Mouse (Mus musculus): ENCODE data around the gene Whrn. TPM values are rescaled to one million over a fixed set of nuclear protein-coding genes. Genes with fewer than 3 reads are reported as not detected.
A peak's percentile ranks its signal among the peaks of the same experiment; 100 is the strongest.

The Whrn gene
- polyA plus RNA-seq, 1 experiment from 2014 or later: 5.6 TPM

DNA sequence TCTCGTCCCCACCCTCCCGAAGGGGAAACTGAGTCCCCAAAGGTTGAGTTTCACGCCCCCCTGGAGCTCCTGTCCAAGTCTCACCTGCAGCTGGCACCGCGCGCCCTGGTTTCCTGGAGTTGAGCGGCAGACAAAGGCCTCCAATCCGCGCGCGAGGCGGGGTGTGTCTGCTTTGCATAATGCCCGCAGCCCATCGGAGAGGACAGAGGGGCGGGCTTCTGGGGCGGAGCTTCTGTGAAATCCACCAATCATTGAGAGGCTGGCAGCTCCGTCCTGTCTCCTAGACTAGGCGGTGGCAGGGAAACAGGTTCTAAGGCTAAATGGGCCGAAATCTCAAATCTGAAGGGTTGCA, 85.2 kb downstream of the Whrn start:
- Histone ChIP-seq H3K27ac (peak overlapping the region; percentile 41; the same call in 1 of the 2 replicates), H3K4me1 (replicated peaks) (peaks cover 36% of the 10 kb centered on the region), H3K27me3 (0 out of 2 replicates have a peak, but pooled peaks cover 4% of the 10 kb centered on the region), H3K9ac (peak overlapping the region; percentile 73), H3K4me2 (peak overlapping the region; percentile 96), H3K36me3 (no peaks in the 10 kb centered on the region; the same call in 1 of the 2 replicates), H3K4me3 (peak overlapping the region; percentile 59), H3K9me3 (no peaks in the 10 kb centered on the region)
- WGBS: under 1% methylated on average over 19 of the region's 19 CpGs
- peak; percentile 92 for ATAC-seq (ENCODE audit: low FRiP score)

DNA sequence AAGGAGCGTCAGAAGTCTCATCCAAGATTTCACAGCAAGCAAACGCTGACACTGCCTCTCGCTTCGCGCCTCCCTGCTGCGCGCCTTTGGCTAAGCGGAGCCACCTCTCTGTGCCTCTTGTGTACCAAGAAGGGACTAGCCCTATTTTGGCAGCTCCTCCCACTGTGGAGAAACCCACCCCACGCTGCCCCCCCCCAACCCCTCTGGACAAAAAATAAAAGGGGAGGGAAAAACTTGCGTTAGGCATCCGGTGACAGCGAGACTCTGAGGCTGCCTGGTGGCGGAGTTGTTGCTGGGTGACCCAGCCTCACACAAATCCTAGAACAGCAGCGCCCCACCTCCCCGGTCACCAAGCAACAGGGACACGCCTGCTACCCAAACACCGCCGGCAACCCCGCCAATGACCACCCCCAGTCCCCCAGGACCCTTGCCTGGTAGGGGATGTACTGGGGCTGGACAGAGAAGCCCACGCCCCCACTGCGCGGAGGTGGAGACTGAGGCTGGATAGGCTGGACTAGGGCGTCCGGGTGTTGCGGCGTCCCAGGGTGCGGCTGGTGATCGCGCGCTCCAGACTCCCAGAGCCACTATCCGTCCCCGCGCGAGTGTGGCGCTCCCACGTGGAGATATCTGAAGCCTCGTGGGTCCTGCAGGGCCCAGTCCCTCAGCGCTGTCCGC, 85.7 kb downstream of the Whrn start:
- H3K4me1 ChIP-seq (replicated peaks): peaks cover 41% of the 10 kb centered on the region
- H3K36me3 ChIP-seq: no peaks in the 10 kb centered on the region
- peak overlapping the region; percentile 59 for H3K4me3 ChIP-seq
- H3K9me3 ChIP-seq: no peaks in the 10 kb centered on the region
- under 1% methylated on average over 39 of the region's 39 CpGs for WGBS
- H3K27me3 ChIP-seq: 0 out of 2 replicates have a peak, but pooled peaks cover 4% of the 10 kb centered on the region
- peak overlapping the region; percentile 58 for H3K27ac ChIP-seq
- H3K9ac ChIP-seq: peak overlapping the region; percentile 73
- H3K4me2 ChIP-seq: peak overlapping the region; percentile 96
- ATAC-seq (ENCODE audit: low FRiP score): peak; percentile 78

DNA sequence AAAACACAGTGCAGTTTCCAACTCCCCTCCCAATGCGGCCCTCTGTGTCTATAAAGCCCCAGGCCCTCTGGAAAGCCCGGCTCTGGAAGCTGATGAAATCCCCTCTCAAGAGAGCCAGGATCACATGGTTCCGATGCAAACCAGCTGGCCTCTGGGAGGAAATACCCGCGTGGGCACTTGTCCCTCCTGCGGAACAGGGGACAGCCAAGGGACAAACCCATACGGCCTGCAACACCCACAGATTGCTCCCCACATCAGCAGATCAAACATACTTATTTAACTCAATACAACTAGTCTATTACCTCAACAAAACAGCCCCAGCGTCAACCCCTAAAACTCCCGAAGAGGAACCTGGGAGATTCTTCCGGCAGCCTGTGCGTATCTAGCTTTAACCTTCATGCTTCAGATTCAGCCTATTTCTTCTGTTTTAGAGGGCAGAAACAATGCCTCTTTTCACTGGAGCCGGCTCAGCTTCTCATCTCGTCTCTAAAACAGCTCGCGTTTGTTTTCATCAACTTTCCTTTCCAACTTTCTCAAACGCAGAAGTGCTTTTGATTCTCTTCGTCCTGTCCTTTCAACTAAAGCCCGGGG, 86.4 kb downstream of the Whrn start:
- ATAC-seq (ENCODE audit: low FRiP score): no peak
- 1% methylated on average over 18 of the region's 18 CpGs for WGBS

DNA sequence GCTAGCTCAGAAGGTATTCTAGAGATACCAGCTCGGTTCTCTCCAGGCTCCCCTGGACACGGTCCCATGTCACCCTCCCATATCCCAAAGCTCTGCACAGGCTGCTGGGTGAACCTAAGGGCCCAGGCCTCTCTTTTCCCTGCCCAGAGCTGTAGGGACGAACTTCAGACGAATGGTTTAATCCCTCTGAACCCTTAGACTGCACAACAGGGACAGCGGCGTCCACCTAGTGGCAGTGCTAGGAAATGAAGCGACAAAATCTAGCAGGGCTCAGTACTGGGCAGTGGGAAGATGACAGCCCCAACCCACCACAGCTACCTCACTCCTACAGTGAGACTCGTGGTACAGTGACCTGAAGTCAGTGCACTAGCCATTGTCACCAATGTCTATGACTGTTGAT, 87.1 kb downstream of the Whrn start:
- Histone ChIP-seq H3K4me2 (peak overlapping the region; percentile 96), H3K4me1 (replicated peaks) (peaks cover 55% of the 10 kb centered on the region), H3K36me3 (no peaks in the 10 kb centered on the region), H3K4me3 (peak overlapping the region; percentile 59; the same call in 1 of the 2 replicates), H3K9me3 (no peaks in the 10 kb centered on the region), H3K27me3 (0 out of 2 replicates have a peak, but pooled peaks cover 4% of the 10 kb centered on the region), H3K27ac (peak overlapping the region; percentile 30; the same call in 1 of the 2 replicates), H3K9ac (no peak overlapping the region)
- 11% methylated on average over 8 of the region's 8 CpGs for WGBS
- ATAC-seq (ENCODE audit: low FRiP score): peak; percentile 40

More for the DNA sequence above, 86.4 kb downstream of the Whrn start:
- peak overlapping the region; percentile 58 for H3K27ac ChIP-seq
- H3K27me3 ChIP-seq: 0 out of 2 replicates have a peak, but pooled peaks cover 4% of the 10 kb centered on the region
- peaks cover 48% of the 10 kb centered on the region for H3K4me1 ChIP-seq (replicated peaks)
- H3K4me2 ChIP-seq: peak overlapping the region; percentile 96
- H3K9me3 ChIP-seq: no peaks in the 10 kb centered on the region
- peak overlapping the region; percentile 73 for H3K9ac ChIP-seq
- no peaks in the 10 kb centered on the region for H3K36me3 ChIP-seq
- peak overlapping the region; percentile 59 for H3K4me3 ChIP-seq

DNA sequence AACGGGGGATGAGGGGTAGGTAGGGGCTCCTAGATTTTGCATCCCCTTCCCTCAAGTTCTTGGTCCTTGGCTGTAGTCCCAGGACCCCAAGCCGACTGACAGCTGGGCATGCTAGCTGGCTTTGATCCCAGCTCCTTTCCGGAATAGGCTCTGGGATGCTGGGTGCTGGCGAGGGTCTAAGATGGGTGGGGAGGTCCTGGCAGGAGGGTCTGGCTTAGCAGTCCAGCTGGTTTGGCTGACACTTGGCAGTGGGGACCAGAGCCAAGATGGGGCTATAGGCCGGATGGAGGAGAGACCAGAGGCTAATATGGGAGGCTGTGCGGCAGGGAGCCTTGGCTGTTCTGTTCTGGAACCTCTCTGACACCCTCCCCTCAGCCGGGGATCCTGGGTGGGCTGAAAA, 87.5 kb downstream of the Whrn start:
- no peaks in the 10 kb centered on the region for H3K9me3 ChIP-seq
- H3K4me1 ChIP-seq (replicated peaks): peaks cover 59% of the 10 kb centered on the region
- ATAC-seq (ENCODE audit: low FRiP score): peak; percentile 4

DNA sequence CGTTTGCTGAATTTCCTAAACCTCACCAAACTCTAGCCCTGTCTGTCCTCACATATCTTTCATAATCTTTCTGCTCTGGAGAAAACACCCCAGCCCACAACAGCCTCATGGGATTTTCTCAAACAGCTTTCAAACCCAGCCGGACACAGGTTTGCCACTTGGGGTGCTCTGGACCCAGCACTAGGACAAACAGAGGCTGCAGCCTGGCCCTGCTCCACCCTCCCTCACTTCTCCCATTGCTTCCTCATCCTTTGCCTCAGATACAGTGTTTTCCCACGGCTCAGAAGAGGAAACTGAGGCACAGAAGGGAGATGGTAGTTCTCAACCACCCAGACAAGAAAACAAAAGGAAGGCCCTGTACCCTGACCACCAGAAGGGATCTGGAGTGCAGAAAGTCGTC, 90.1 kb downstream of the Whrn start:
- Histone ChIP-seq H3K27me3 (0 out of 2 replicates have a peak, but pooled peaks cover 4% of the 10 kb centered on the region), H3K36me3 (no peaks in the 10 kb centered on the region), H3K4me2 (no peak overlapping the region), H3K27ac (no peak overlapping the region), H3K9ac (no peak overlapping the region), H3K4me1 (replicated peaks) (peaks cover 64% of the 10 kb centered on the region), H3K4me3 (no peak overlapping the region), H3K9me3 (no peaks in the 10 kb centered on the region)
- ATAC-seq (ENCODE audit: low FRiP score): no peak
- 68% methylated on average over 4 of the region's 4 CpGs for WGBS

More for the DNA sequence above, 87.5 kb downstream of the Whrn start:
- no peaks in the 10 kb centered on the region for H3K36me3 ChIP-seq
- peak overlapping the region; percentile 96 for H3K4me2 ChIP-seq
- no peak overlapping the region for H3K9ac ChIP-seq
- peak overlapping the region; percentile 59; the same call in 1 of the 2 replicates for H3K4me3 ChIP-seq
- WGBS: 63% methylated on average over 7 of the region's 7 CpGs
- 0 out of 2 replicates have a peak, but pooled peaks cover 4% of the 10 kb centered on the region for H3K27me3 ChIP-seq
- peak overlapping the region; percentile 30; the same call in 1 of the 2 replicates for H3K27ac ChIP-seq

DNA sequence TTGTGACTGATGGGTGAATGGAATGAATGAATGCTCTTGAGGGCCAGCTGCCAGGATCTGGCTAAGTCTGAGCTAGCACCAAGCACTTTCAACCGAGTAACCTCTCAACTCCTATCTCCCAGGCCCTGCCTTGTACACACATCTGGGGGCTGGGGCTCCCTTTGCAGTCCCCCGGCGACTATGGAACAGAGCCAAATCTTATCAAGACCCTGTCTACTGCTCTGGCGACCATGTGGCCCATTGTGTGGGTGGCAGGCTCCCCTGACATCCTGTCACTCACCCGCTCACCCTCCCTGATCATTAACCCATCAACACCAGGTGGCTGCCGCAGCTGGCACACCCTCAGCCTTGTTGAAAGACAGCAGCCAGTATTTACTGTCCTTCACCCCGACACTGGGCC, 90.7 kb downstream of the Whrn start:
- H3K27ac ChIP-seq: no peak overlapping the region
- H3K4me3 ChIP-seq: no peak overlapping the region
- H3K27me3 ChIP-seq: 0 out of 2 replicates have a peak, but pooled peaks cover 4% of the 10 kb centered on the region
- H3K9ac ChIP-seq: no peak overlapping the region
- ATAC-seq (ENCODE audit: low FRiP score): no peak
- peaks cover 62% of the 10 kb centered on the region for H3K4me1 ChIP-seq (replicated peaks)
- no peaks in the 10 kb centered on the region for H3K36me3 ChIP-seq
- no peak overlapping the region for H3K4me2 ChIP-seq
- H3K9me3 ChIP-seq: no peaks in the 10 kb centered on the region
- WGBS: 22% methylated on average over 7 of the region's 7 CpGs

DNA sequence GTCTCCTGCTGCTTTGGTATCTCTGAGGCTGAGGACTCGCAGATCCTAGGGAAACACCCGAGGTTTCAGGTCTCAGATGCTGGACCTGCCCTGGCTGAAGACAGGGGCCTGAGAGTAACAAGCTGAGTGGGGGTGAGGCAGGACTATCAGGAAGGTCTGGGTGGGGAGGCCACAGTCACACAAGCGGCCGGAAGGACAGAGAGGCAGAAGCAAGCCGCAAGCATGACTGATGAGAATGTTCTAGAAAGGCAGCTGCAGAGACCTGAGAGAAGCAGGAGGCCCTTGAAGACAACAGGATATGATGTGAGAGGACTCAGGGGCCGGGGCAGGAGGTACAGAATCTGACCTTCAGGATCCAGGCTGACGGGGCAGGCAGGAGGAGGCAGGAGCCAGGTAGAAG, 91.6 kb downstream of the Whrn start:
- Histone ChIP-seq H3K4me1 (replicated peaks) (peaks cover 62% of the 10 kb centered on the region), H3K27ac (no peak overlapping the region)
- WGBS: 74% methylated on average over 7 of the region's 7 CpGs

DNA sequence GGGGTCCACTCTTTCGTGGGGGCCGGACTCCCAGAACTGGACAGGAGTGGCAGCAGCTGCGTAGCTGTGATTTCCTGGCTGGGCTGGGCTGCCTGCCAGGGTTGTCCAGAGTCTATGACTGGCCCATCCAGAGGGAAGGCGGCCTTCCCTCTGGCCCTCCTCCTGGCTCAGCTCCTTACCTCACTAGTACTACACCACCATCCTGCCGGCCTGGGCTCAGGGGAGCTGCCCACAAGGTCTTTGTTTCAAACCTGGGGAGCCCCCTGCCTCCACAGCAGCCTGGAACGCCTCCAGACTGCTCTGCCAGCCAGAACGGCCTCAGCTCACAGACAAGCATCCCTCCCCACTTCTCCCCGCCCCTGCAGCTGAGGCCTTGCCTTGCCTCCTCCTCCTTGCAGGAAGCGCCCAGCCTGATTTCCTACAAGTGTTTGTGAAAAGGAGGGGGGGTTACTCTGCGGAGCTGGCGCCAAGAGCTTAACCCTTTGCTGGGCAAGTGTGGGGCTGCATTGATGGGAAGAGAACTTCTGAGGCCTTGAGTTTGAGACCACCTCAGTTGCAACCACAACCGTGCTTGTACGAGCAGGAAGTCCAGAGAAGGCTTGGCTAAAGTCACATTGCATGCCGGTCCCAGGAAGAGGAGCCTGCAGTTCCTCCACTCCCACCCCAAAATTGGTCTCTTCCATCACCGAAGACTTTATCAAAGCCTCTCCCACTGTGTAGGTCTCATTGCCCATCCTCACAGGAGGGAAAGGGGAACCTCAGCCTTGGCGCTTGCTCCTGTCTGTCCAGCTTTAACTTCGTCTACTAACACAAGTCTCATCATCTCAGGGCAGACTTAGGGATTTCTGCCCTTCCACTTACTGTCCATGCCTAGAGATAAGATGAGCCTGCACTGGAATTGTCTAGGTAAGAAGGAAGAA, 92.5 kb downstream of the Whrn start, which contains the start of gene Akna:
Akna (minus strand) TSS at position 315 of the 920 bp plus-strand sequence.
- H3K4me1 ChIP-seq (replicated peaks): peaks cover 58% of the 10 kb centered on the region
- ATAC-seq (ENCODE audit: low FRiP score): peak; percentile 77
- peak within 1 kb of the TSS; percentile 83 for H3K27ac ChIP-seq
- 17% methylated on average over 17 of the region's 17 CpGs for WGBS
- peak within 1 kb of the TSS; percentile 42 for H3K4me2 ChIP-seq
- H3K9me3 ChIP-seq: no peaks in the 10 kb centered on the region
- peak within 1 kb of the TSS; percentile 63 for H3K9ac ChIP-seq
- 0 out of 2 replicates have a peak, but pooled peaks cover 2% of the 10 kb centered on the region for H3K27me3 ChIP-seq
- peak within 1 kb of the TSS; percentile 19 for H3K4me3 ChIP-seq
- H3K36me3 ChIP-seq: no peaks in the 10 kb centered on the region

More for the DNA sequence above, 91.6 kb downstream of the Whrn start:
- no peaks in the 10 kb centered on the region for H3K9me3 ChIP-seq
- H3K4me3 ChIP-seq: no peak overlapping the region
- no peak for ATAC-seq (ENCODE audit: low FRiP score)
- no peak overlapping the region for H3K9ac ChIP-seq
- no peak overlapping the region for H3K4me2 ChIP-seq
- 0 out of 2 replicates have a peak, but pooled peaks cover 4% of the 10 kb centered on the region for H3K27me3 ChIP-seq
- H3K36me3 ChIP-seq: no peaks in the 10 kb centered on the region

DNA sequence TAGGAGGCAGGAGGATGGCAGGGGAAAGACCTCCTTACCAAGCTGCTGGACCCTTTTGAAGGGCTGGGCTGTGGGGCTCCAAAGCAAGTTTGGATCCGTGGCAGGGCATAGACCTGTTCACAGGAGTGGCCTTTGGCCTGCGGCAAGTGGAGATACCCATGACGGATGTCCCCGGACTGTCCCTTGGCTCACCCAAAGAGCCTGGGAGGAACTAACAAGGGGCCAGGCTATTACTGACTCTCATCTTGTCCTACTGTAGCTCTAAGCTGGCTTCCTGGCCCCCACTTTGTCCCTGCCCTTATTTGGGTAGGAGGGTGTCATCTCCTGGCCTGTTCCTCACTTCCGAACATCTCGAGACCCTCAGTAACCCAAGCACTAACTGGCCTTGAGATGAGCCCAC, 93.2 kb downstream of the Whrn start:
- Histone ChIP-seq H3K27me3 (no peaks in the 10 kb centered on the region), H3K4me1 (replicated peaks) (peaks cover 52% of the 10 kb centered on the region), H3K27ac (peak overlapping the region; percentile 83), H3K4me2 (peak overlapping the region; percentile 42), H3K9me3 (no peaks in the 10 kb centered on the region), H3K36me3 (peaks cover 2% of the 10 kb centered on the region; the same call in 1 of the 2 replicates), H3K4me3 (peak overlapping the region; percentile 19), H3K9ac (peak overlapping the region; percentile 63; the same call in 1 of the 2 replicates)
- ATAC-seq (ENCODE audit: low FRiP score): peak; percentile 13; the same call in 1 of the 2 replicates
- WGBS: 74% methylated on average over 6 of the region's 6 CpGs

DNA sequence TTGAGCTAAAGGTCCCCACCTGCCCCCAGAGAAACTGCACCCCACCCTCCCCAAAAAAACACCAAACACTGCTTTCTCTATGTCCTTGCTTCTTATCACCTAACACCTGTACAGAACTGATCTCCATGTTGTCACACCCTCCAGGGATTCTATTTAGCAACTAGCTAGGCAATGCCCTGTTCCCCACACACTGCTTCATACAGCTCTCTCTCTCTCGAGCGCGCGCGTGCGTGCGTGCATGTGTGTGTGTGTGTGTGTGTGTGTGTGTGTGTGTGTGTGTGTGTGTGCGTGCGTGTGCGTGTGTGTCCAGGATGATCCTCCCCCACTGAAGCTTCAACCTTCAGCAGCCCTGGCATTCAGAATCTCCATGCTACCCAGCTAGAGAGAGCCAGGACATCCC, 93.7 kb downstream of the Whrn start:
- WGBS: 82% methylated on average over 10 of the region's 10 CpGs
- H3K4me3 ChIP-seq: no peak overlapping the region
- no peak overlapping the region for H3K4me2 ChIP-seq
- no peak for ATAC-seq (ENCODE audit: low FRiP score)
- H3K9me3 ChIP-seq: no peaks in the 10 kb centered on the region
- peaks cover 5% of the 10 kb centered on the region; the same call in 1 of the 2 replicates for H3K36me3 ChIP-seq
- peaks cover 52% of the 10 kb centered on the region for H3K4me1 ChIP-seq (replicated peaks)
- H3K9ac ChIP-seq: no peak overlapping the region
- no peaks in the 10 kb centered on the region for H3K27me3 ChIP-seq
- H3K27ac ChIP-seq: peak overlapping the region; percentile 83; the same call in 1 of the 2 replicates
